Mouse (Mus musculus): ENCODE measurements around the gene Ntn4. TPM values are rescaled to one million over a fixed set of nuclear protein-coding genes. Genes with fewer than 3 reads are reported as not detected.
A peak's percentile ranks its signal among the peaks of the same experiment; 100 is the strongest.

Gene Ntn4
- not detected in 2 replicates for total RNA-seq (2012; rRNA removed)
- not detected in 2 replicates for total RNA-seq (2014; rRNA removed)
- polyA plus RNA-seq (2012; ENCODE audit: insufficient read length, low read depth), result not detected in 2 replicates

GRCm38 (mm10) chr10:93640521-93640952 is at the start of gene Ntn4:
Gene Ntn4, plus strand, starts transcription at chr10:93640681.
- in situ Hi-C loops (cut with MboI; ENCODE audit: low pct_ligation_motif_present, low pct_unique_long_range_greater_than_20kb, low sequenced_read_pairs) (no loop called here), dilution Hi-C loops (cut with MboI; ENCODE audit: extremely low pct_ligation_motif_present, extremely low pct_unique_long_range_greater_than_20kb, low sequenced_read_pairs) (no loop called here)

GRCm38 (mm10) chr10:93592456-93592855 is 48.0 kb upstream of the Ntn4 start:
- Histone ChIP-seq H3K27me3 (replicated peaks) (no peaks in the 10 kb centered on the region), H3K9me3 (replicated peaks; ENCODE audit: low read length) (no peaks in the 10 kb centered on the region), H3K4me1 (ENCODE audit: control insufficient read depth in 1 of 2, insufficient read depth in 2 of 2) (peaks cover 5 to 21% of the 10 kb centered on the region in 2 experiments), H3K9ac (ENCODE audit: insufficient read depth, low read depth) (no peak overlapping the region), H3K4me2 (ENCODE audit: insufficient read depth, low read depth, poor library complexity, severe bottlenecking) (no peak overlapping the region), H3K79me2 (replicated peaks; ENCODE audit: control insufficient read depth, extremely low read depth, insufficient read depth, poor library complexity, severe bottlenecking) (peaks cover 18% of the 10 kb centered on the region), H3K27ac (ENCODE audit: insufficient read depth, low read depth) (no peak overlapping the region), H3K4me3 (replicated peaks in 1 of 3; ENCODE audit: low read depth in 2 of 3, low read length in 2 of 3, poor library complexity in 1 of 3) (no peak overlapping the region), H3K36me3 (replicated peaks in 1 of 2; ENCODE audit: control insufficient read depth in 1 of 2, insufficient read depth in 1 of 2, low read length in 1 of 2) (peaks cover 4 to 6% of the 10 kb centered on the region in 2 experiments)
- no peak for DNase-seq (ENCODE audit: extremely low read depth)
- TF ChIP-seq UBTF (IDR thresholded peaks at IDR 0.05; ENCODE audit: low read depth, low read length), result no peak
- peak; percentile 47 for TF ChIP-seq SMC3 (IDR thresholded peaks at IDR 0.05; ENCODE audit: low read depth, low read length)
- no peak for TF ChIP-seq MAX (IDR thresholded peaks at IDR 0.05; ENCODE audit: low read length)
- peak in 1 of 2 experiments; percentile 54; a peak in 2 of 4 replicates for TF ChIP-seq CTCF (conservative IDR thresholded peaks at IDR 0.05 in 1 of 2, IDR thresholded peaks at IDR 0.05 in 1 of 2; ENCODE audit: low read depth in 2 of 2, low read length in 2 of 2)
- TF ChIP-seq MAZ (IDR thresholded peaks at IDR 0.05; ENCODE audit: low read depth, low read length), result no peak
- peak; percentile 35 for TF ChIP-seq RAD21 (IDR thresholded peaks at IDR 0.05; ENCODE audit: low read depth, low read length)
- no peak for TF ChIP-seq E2F4 (IDR thresholded peaks at IDR 0.05; ENCODE audit: insufficient replicate concordance, low read depth, low read length)
- TF ChIP-seq ETS1 (conservative IDR thresholded peaks at IDR 0.05; ENCODE audit: low read depth, low read length), result no peak
- no peak for TF ChIP-seq SIN3A (IDR thresholded peaks at IDR 0.05; ENCODE audit: low read length)
- dilution Hi-C loops (cut with MboI; ENCODE audit: extremely low pct_ligation_motif_present, extremely low pct_unique_long_range_greater_than_20kb, low sequenced_read_pairs), result no loop called here
- in situ Hi-C loops (cut with MboI; ENCODE audit: low pct_ligation_motif_present, low pct_unique_long_range_greater_than_20kb, low sequenced_read_pairs), result loop anchor here (5.0 to 25.0 kb wide), 2 partner anchors 220 to 530 kb away; no protein-coding TSS in a partner anchor

More at GRCm38 (mm10) chr10:93640521-93640952, at the start of gene Ntn4:
- Histone ChIP-seq H3K9ac (ENCODE audit: insufficient read depth, low read depth) (no peak within 1 kb of the TSS), H3K27ac (ENCODE audit: insufficient read depth, low read depth) (no peak within 1 kb of the TSS), H3K79me2 (replicated peaks; ENCODE audit: control insufficient read depth, extremely low read depth, insufficient read depth, poor library complexity, severe bottlenecking) (no peaks in the 10 kb centered on the region), H3K27me3 (replicated peaks) (peaks cover 8% of the 10 kb centered on the region), H3K4me2 (ENCODE audit: insufficient read depth, low read depth, poor library complexity, severe bottlenecking) (0 out of 2 replicates have a peak within 1 kb of the TSS, but pooled peaks have one; percentile 0), H3K36me3 (replicated peaks in 1 of 2; ENCODE audit: control insufficient read depth in 1 of 2, insufficient read depth in 1 of 2, low read length in 1 of 2) (no peaks in the 10 kb centered on the region), H3K4me1 (ENCODE audit: control insufficient read depth in 1 of 2, insufficient read depth in 2 of 2) (no peaks in the 10 kb centered on the region), H3K4me3 (replicated peaks in 1 of 3; ENCODE audit: low read depth in 2 of 3, low read length in 2 of 3, poor library complexity in 1 of 3) (peak within 1 kb of the TSS in 1 of 3 experiments; percentile 20), H3K9me3 (replicated peaks; ENCODE audit: low read length) (peaks cover 2% of the 10 kb centered on the region)
- TF ChIP-seq MAX (IDR thresholded peaks at IDR 0.05; ENCODE audit: low read length) (no peak), SMC3 (IDR thresholded peaks at IDR 0.05; ENCODE audit: low read depth, low read length) (no peak), NRF1 (IDR thresholded peaks at IDR 0.05; ENCODE audit: low read depth, low read length) (no peak)
- no peak for DNase-seq (ENCODE audit: extremely low read depth)

GRCm38 (mm10) chr10:93594022-93594482 is 46.4 kb upstream of the Ntn4 start:
- Histone ChIP-seq H3K4me2 (ENCODE audit: insufficient read depth, low read depth, poor library complexity, severe bottlenecking) (peak overlapping the region; percentile 26), H3K27ac (ENCODE audit: insufficient read depth, low read depth) (no peak overlapping the region), H3K36me3 (replicated peaks in 1 of 2; ENCODE audit: control insufficient read depth in 1 of 2, insufficient read depth in 1 of 2, low read length in 1 of 2) (no peaks in the 10 kb centered on the region), H3K79me2 (replicated peaks; ENCODE audit: control insufficient read depth, extremely low read depth, insufficient read depth, poor library complexity, severe bottlenecking) (peaks cover 2% of the 10 kb centered on the region), H3K27me3 (replicated peaks) (no peaks in the 10 kb centered on the region), H3K4me1 (ENCODE audit: control insufficient read depth in 1 of 2, insufficient read depth in 2 of 2) (peaks cover 0 to 12% of the 10 kb centered on the region in 2 experiments; a peak in 2 of 4 replicates), H3K4me3 (replicated peaks in 1 of 3; ENCODE audit: low read depth in 2 of 3, low read length in 2 of 3, poor library complexity in 1 of 3) (peak overlapping the region; percentile 38 to 52 (median 43)), H3K9me3 (replicated peaks; ENCODE audit: low read length) (no peaks in the 10 kb centered on the region), H3K9ac (ENCODE audit: insufficient read depth, low read depth) (peak overlapping the region; percentile 72)
- peak; percentile 93 for DNase-seq (ENCODE audit: extremely low read depth)
- dilution Hi-C loops (cut with MboI; ENCODE audit: extremely low pct_ligation_motif_present, extremely low pct_unique_long_range_greater_than_20kb, low sequenced_read_pairs) (no loop called here), in situ Hi-C loops (cut with MboI; ENCODE audit: low pct_ligation_motif_present, low pct_unique_long_range_greater_than_20kb, low sequenced_read_pairs) (loop anchor here (5.0 to 25.0 kb wide), 2 partner anchors 218 to 532 kb away; no protein-coding TSS in a partner anchor)
- TF ChIP-seq MAX (IDR thresholded peaks at IDR 0.05; ENCODE audit: low read length) (peak; percentile 93), BHLHE40 (IDR thresholded peaks at IDR 0.05; ENCODE audit: low read depth, low read length) (0 out of 2 replicates have a peak, but pooled peaks have one; percentile 38), ZC3H11A (IDR thresholded peaks at IDR 0.05; ENCODE audit: low read depth, low read length) (no peak; the same call in 1 of the 2 replicates), TBP (conservative IDR thresholded peaks at IDR 0.05; ENCODE audit: low read depth, low read length) (peak; percentile 71; the same call in 1 of the 2 replicates), JUN (IDR thresholded peaks at IDR 0.05; ENCODE audit: insufficient read depth, low read depth, low read length) (peak; percentile 67), POLR2AphosphoS2 (IDR thresholded peaks at IDR 0.05; ENCODE audit: low read depth, low read length) (no peak), JUND (conservative IDR thresholded peaks at IDR 0.05; ENCODE audit: low read depth, low read length) (0 out of 2 replicates have a peak, but pooled peaks have one; percentile 41), MXI1 (IDR thresholded peaks at IDR 0.05; ENCODE audit: low read depth, low read length) (0 out of 2 replicates have a peak, but pooled peaks have one; percentile 58), SMC3 (IDR thresholded peaks at IDR 0.05; ENCODE audit: low read depth, low read length) (peak; percentile 81), ETS1 (conservative IDR thresholded peaks at IDR 0.05; ENCODE audit: low read depth, low read length) (peak; percentile 53; the same call in 1 of the 2 replicates), USF1 (IDR thresholded peaks at IDR 0.05; ENCODE audit: low read depth, low read length) (peak; percentile 11; the same call in 1 of the 2 replicates), NRF1 (IDR thresholded peaks at IDR 0.05; ENCODE audit: low read depth, low read length) (peak; percentile 70), CHD2 (IDR thresholded peaks at IDR 0.05; ENCODE audit: low read length) (no peak), MYC (IDR thresholded peaks at IDR 0.05; ENCODE audit: low read depth, low read length) (peak; percentile 96), HCFC1 (IDR thresholded peaks at IDR 0.05; ENCODE audit: low read depth, low read length) (peak; percentile 55), RAD21 (IDR thresholded peaks at IDR 0.05; ENCODE audit: low read depth, low read length) (peak; percentile 68), ZKSCAN1 (IDR thresholded peaks at IDR 0.05; ENCODE audit: borderline replicate concordance, low read depth, low read length) (no peak)

All from CH12.LX (cell line).